Mouse (Mus musculus) ES-Bruce4 (cell line): ENCODE measurements at regions not wholly inside any gene's neighbourhood (a gene's known extent, or its start where the extent isn't known, plus 50 kb on each side); places are given as distances from the start of the nearest gene placed in this dataset.

Source experiments
- CTCF ChIP-seq: IDR thresholded peaks from one replicate; pipeline ENCODE4 v1.8.1; 2011; ENCODE audit warnings: low read depth, low read length
- EP300 ChIP-seq: IDR thresholded peaks from 2 replicates; pipeline ENCODE4 v1.6.1; 2011; ENCODE audit warnings: low read depth, low read length; ENCODE audit not compliant: insufficient read depth
- POLR2A ChIP-seq: IDR thresholded peaks from one replicate; pipeline ENCODE4 v1.8.1; 2011; ENCODE audit warnings: low read length; ENCODE audit not compliant: insufficient read depth

DNA sequence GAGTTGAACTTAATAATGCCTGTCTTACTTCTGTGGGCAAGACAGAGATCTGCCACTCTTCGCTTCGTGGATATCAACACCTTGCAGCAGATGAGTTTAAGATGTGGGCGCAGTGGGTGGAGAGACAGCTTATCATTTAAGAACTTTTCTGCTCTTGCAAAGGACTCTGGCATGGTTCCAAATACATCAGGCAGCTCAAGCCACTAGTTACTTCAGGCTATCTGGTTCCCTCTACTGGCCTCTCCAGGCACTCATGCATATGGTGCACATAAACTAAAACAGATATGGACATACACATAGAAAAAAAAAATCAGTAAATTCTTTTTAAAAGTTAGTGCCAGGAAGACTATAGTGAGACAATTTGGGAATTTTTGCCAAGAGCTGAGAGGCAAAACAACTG, 560.5 kb upstream of the Sall1 start:
- TF ChIP-seq POLR2A (no peak), CTCF (no peak), EP300 (no peak)
